Mouse (Mus musculus) kidney, adult 2 months (tissue): ENCODE data around the gene Gabbr2. TPM values are rescaled to one million over a fixed set of nuclear protein-coding genes. Genes with fewer than 3 reads are reported as not detected.

ENCODE experiments used
- DNase-seq: peaks from one replicate; pipeline ENCODE4 v3.0.0; 2021
- H3K27ac ChIP-seq: fragments of 200-500 bp; 2 replicates; pipeline ENCODE4 v1.5.1; 2012; ENCODE audit warnings: low read depth, low read length, control low read depth, inconsistent platforms; ENCODE audit not compliant: insufficient read depth
- H3K27me3 ChIP-seq: fragments of 200-500 bp; replicated peaks from 2 replicates; pipeline ENCODE4 v1.6.1; 2012; ENCODE audit warnings: mild to moderate bottlenecking, moderate library complexity, low read length, inconsistent platforms; ENCODE audit not compliant: control insufficient read depth, insufficient read depth
- H3K36me3 ChIP-seq: fragments of 200-500 bp; 2 replicates; pipeline ENCODE4 v1.6.1; 2012; ENCODE audit warnings: mild to moderate bottlenecking, moderate library complexity, low read length, inconsistent platforms; ENCODE audit not compliant: control insufficient read depth, insufficient read depth
- H3K4me1 ChIP-seq: fragments of 200-500 bp; 2 replicates; pipeline ENCODE4 v1.6.1; 2011; ENCODE audit warnings: low read length; ENCODE audit not compliant: control insufficient read depth, insufficient read depth
- H3K4me3 ChIP-seq: fragments of 200-500 bp; 2 replicates; pipeline ENCODE4 v1.5.1; 2011; ENCODE audit warnings: mild to moderate bottlenecking, low read depth, low read length, control low read depth; ENCODE audit not compliant: insufficient read depth
- CTCF ChIP-seq: fragments of 200-500 bp; conservative IDR thresholded peaks from 2 replicates; pipeline ENCODE4 v1.5.1; 2011; ENCODE audit warnings: low read depth, mild to moderate bottlenecking, control low read depth, low read length, moderate library complexity, mixed read lengths; ENCODE audit not compliant: insufficient read depth, insufficient read length
- POLR2A ChIP-seq: fragments of 200-500 bp; IDR thresholded peaks from one replicate; pipeline ENCODE4 v1.6.1; 2011; ENCODE audit warnings: low read depth, low read length, control low read depth
- WGBS: fragments of 180-500 bp; shearing (Covaris S2); methylation state at CpG from one replicate; pipeline ENCODE4 v1.1.7; 2018; 5-methylcytosine and 5-hydroxymethylcytosine counted together
- polyA plus RNA-seq: library from polyadenylated mRNA; depleted of rRNA; stranded (reverse); fragments of >200 nt; gene quantifications from 2 replicates; pipeline ENCODE4 v1.2.3, GENCODE M21; 2012; rRNA removed

Gene Gabbr2
- polyA plus RNA-seq, 1 experiment = 0.28 TPM

DNA sequence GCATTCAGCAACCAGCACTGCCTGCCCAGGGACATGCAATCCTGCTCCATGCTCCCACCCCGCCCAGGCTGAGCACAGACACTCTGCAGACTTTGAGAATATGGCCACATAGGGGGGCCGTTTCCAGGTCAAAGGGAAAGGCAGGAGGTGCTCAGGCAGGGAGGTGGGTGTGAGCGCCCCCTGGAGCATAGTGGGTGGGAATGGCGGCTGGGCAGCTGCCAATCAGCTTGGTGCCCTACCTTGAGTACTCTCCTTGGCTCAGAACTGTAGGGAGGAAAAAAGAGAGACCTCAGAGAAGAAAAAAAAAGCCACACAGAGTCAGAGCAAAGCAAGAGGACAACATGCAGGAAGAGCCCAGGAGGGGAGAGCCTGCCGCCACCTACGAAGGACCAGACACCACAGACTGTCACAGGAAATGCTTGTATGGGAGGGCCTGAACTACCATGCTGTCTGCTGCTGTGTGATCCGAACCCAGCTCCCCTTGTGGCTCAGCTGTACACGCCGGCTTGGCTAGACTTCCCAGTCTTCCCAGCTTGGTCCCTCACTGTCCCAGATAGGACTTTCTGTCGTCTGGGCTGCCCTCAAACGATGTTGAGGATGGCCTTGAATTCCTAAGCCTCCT lies 373.4 kb downstream of the Gabbr2 start:
- H3K27me3 ChIP-seq = no peaks in the 10 kb centered on the region
- 78% methylated on average over 11 of the region's 11 CpGs for WGBS
- no peaks in the 10 kb centered on the region for H3K36me3 ChIP-seq
- no peak overlapping the region for H3K27ac ChIP-seq
- DNase-seq = no peak
- H3K4me3 ChIP-seq = no peak overlapping the region
- TF ChIP-seq POLR2A (no peak), CTCF (no peak)
- H3K4me1 ChIP-seq = no peaks in the 10 kb centered on the region

DNA sequence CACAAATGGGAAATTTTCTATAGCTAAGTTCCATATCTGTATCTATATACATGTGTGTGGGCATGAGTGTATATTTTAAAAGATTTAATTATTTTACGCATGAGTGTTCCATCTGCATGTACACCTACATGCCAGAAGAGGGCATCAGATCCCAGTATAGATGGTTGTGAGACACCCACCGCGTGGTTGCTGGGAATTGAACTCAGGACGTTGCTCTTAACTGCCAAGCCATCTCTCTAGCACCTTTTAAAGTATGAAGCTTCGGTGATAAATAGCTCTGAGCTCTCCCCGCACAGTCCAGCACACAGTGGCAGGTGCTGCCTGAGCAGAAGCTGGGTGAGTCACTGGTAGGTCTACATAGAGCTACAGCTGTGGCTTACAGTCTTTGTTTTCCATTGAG lies 374.3 kb downstream of the Gabbr2 start:
- no peak for DNase-seq
- Histone ChIP-seq H3K36me3 (no peaks in the 10 kb centered on the region), H3K27me3 (no peaks in the 10 kb centered on the region), H3K4me1 (no peaks in the 10 kb centered on the region), H3K27ac (no peak overlapping the region), H3K4me3 (no peak overlapping the region)
- TF ChIP-seq CTCF = peak; percentile 36; the same call in 1 of the 2 replicates
- no peak for TF ChIP-seq POLR2A
- WGBS = 78% methylated on average over 6 of the region's 6 CpGs

DNA sequence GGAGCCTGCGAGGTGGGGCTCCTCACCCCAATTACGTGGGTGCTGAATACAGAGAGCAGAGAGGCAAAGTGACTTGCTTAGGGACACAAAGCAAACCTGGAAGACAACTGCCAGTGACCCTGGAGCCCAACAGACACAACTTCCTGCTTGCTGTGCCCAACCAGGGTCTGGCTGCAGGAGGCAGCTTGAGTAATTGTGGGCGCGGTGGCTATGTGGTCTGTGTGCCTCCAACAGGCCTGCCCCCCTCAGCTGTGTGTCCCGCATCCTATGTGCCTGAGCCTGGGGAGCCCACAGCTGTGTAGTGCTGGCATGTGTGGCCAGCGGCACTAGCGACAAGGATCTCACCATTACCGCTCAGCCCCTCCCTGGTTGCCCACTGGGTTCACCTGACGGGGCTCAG lies 377.0 kb downstream of the Gabbr2 start:
- Histone ChIP-seq H3K4me3 (no peak overlapping the region), H3K36me3 (no peaks in the 10 kb centered on the region), H3K27me3 (no peaks in the 10 kb centered on the region), H3K4me1 (no peaks in the 10 kb centered on the region), H3K27ac (no peak overlapping the region)
- DNase-seq = no peak
- TF ChIP-seq CTCF = no peak
- no peak for TF ChIP-seq POLR2A
- WGBS = 83% methylated on average over 9 of the region's 9 CpGs

DNA sequence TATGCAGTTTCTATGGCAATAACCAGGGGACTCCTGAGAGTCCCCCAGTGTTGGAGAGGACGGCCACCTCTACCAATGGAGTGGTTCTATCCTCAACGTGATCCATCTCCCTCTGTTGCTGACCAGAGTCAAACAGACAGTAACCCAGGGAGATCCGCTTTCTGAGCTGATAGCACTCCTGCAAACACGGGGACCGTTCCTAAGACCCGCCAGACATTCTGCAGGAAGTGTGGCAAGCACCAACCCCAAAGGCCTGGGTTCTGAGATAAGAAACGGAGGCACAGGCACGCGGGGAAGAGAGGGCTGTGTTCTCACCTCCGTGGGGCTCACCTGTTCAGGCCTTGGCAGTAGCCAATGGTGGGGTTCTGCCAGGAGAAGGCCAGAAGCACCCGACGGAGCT lies 378.1 kb downstream of the Gabbr2 start:
- no peak for DNase-seq
- WGBS = 80% methylated on average over 12 of the region's 12 CpGs
- H3K4me1 ChIP-seq = no peaks in the 10 kb centered on the region

More for the DNA sequence above, 378.1 kb downstream of the Gabbr2 start:
- TF ChIP-seq POLR2A = no peak
- TF ChIP-seq CTCF = no peak
- H3K27me3 ChIP-seq = no peaks in the 10 kb centered on the region
- H3K4me3 ChIP-seq = no peak overlapping the region
- no peaks in the 10 kb centered on the region for H3K36me3 ChIP-seq
- no peak overlapping the region for H3K27ac ChIP-seq

Other genes starting within 250 kb of the Gabbr2 start
- 16.1 and 19.2 TPM in 2 replicates for gene Anks6, start 65.6 kb upstream of the Gabbr2 start, polyA plus RNA-seq
- 3.1 and 3.6 TPM in 2 replicates for gene Galnt12, start 100.0 kb upstream of the Gabbr2 start, polyA plus RNA-seq
- gene Col15a1, start 216.3 kb upstream of the Gabbr2 start, polyA plus RNA-seq = 50.0 and 59.5 TPM in 2 replicates